Mouse (Mus musculus): Measurements from ENCODE around the gene Gm7233. TPM values are rescaled to one million over a fixed set of nuclear protein-coding genes. Genes with fewer than 3 reads are reported as not detected.

Gene Gm7233
- polyA plus RNA-seq (2014; fragmentation: Illumina TruSeq; extraction: RNeasy Lipid Tissue Mini Kit (QIAGEN cat#74804); ENCODE audit: low read depth, low replicate concordance), result not detected

GRCm38 (mm10) chr14:43179567-43179966 lies at the start of gene Gm7233:
Gm7233 (plus strand) TSS chr14:43179867.

GRCm38 (mm10) chr14:43235204-43235603 lies 55.5 kb downstream of the Gm7233 start, which contains the start of gene Gm8122:
Gm8122 (minus strand) TSS chr14:43235304.

Other genes starting within 250 kb of the Gm7233 start
- gene Gm8082, start 186.2 kb upstream of the Gm7233 start, polyA plus RNA-seq (2014; fragmentation: Illumina TruSeq; extraction: RNeasy Lipid Tissue Mini Kit (QIAGEN cat#74804); ENCODE audit: low read depth, low replicate concordance), result not detected
- gene Gm10376, start 164.2 kb upstream of the Gm7233 start, polyA plus RNA-seq (2014; fragmentation: Illumina TruSeq; extraction: RNeasy Lipid Tissue Mini Kit (QIAGEN cat#74804); ENCODE audit: low read depth, low replicate concordance), result not detected
- gene Gm8094, start 103.2 kb upstream of the Gm7233 start, polyA plus RNA-seq (2014; fragmentation: Illumina TruSeq; extraction: RNeasy Lipid Tissue Mini Kit (QIAGEN cat#74804); ENCODE audit: low read depth, low replicate concordance), result not detected
- not detected for gene Gm8104, start 79.3 kb upstream of the Gm7233 start, polyA plus RNA-seq (2014; fragmentation: Illumina TruSeq; extraction: RNeasy Lipid Tissue Mini Kit (QIAGEN cat#74804); ENCODE audit: low read depth, low replicate concordance)
- not detected for gene Gm8122, start 55.4 kb downstream of the Gm7233 start, polyA plus RNA-seq (2014; fragmentation: Illumina TruSeq; extraction: RNeasy Lipid Tissue Mini Kit (QIAGEN cat#74804); ENCODE audit: low read depth, low replicate concordance)
- not detected for gene Gm8126, start 78.8 kb downstream of the Gm7233 start, polyA plus RNA-seq (2014; fragmentation: Illumina TruSeq; extraction: RNeasy Lipid Tissue Mini Kit (QIAGEN cat#74804); ENCODE audit: low read depth, low replicate concordance)
- not detected for gene Gm9732, start 95.2 kb downstream of the Gm7233 start, polyA plus RNA-seq (2014; fragmentation: Illumina TruSeq; extraction: RNeasy Lipid Tissue Mini Kit (QIAGEN cat#74804); ENCODE audit: low read depth, low replicate concordance)
- not detected for gene Gm8127, start 114.0 kb downstream of the Gm7233 start, polyA plus RNA-seq (2014; fragmentation: Illumina TruSeq; extraction: RNeasy Lipid Tissue Mini Kit (QIAGEN cat#74804); ENCODE audit: low read depth, low replicate concordance)
- not detected for gene 1700001F09Rik, start 167.9 kb downstream of the Gm7233 start, polyA plus RNA-seq (2014; fragmentation: Illumina TruSeq; extraction: RNeasy Lipid Tissue Mini Kit (QIAGEN cat#74804); ENCODE audit: low read depth, low replicate concordance)
- gene Gm8138, start 236.5 kb downstream of the Gm7233 start, polyA plus RNA-seq (2014; fragmentation: Illumina TruSeq; extraction: RNeasy Lipid Tissue Mini Kit (QIAGEN cat#74804); ENCODE audit: low read depth, low replicate concordance), result not detected